Mouse (Mus musculus): ENCODE data around the gene Shisa5.
A peak's percentile ranks its signal among the peaks of the same experiment; 100 is the strongest.

Shisa5 gene

DNA sequence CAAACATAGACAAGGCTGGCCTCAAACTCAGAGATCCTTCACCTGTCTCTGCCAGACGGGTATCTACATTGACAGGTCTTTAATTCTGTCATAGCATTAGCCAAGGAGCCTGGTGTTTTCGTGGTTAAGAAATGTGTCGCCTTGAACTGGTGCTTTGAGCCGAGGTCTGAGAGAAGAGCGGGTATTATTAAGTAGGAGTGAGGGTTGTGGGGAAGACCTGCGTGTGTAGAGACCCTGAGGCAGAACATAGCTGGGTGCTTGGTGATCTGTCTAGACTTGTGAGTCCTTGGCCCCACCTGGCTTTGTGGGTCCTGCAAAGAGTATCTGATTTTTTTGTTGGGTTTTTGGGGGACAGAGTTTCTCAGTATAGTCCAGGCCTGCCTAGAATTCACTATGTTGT lies 15.5 kb downstream of the Shisa5 start:
- DNase-seq (ENCODE audit: low read depth, low spot score): peak; percentile 32

DNA sequence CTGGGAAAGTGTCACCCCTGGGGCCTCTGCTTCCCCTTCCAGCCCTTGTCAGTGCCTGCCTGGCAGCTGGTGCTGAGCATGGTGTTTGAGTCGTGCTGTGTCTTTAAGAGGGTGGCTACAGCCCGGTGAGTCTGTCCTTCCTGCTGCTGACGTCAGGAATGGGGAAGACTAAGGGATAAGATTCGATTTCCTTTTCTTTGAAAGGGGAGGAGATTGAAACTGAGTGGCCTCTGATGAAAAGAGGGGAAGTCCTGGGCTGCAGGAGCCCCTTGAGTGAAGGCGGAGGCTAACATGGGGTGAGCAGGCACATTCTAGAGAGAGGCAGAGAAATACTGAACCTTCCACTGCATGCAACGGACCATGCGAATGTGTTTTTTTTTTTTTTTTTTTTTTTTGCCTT lies 16.3 kb downstream of the Shisa5 start:
- DNase-seq (ENCODE audit: low read depth, low spot score): peak; percentile 90

DNA sequence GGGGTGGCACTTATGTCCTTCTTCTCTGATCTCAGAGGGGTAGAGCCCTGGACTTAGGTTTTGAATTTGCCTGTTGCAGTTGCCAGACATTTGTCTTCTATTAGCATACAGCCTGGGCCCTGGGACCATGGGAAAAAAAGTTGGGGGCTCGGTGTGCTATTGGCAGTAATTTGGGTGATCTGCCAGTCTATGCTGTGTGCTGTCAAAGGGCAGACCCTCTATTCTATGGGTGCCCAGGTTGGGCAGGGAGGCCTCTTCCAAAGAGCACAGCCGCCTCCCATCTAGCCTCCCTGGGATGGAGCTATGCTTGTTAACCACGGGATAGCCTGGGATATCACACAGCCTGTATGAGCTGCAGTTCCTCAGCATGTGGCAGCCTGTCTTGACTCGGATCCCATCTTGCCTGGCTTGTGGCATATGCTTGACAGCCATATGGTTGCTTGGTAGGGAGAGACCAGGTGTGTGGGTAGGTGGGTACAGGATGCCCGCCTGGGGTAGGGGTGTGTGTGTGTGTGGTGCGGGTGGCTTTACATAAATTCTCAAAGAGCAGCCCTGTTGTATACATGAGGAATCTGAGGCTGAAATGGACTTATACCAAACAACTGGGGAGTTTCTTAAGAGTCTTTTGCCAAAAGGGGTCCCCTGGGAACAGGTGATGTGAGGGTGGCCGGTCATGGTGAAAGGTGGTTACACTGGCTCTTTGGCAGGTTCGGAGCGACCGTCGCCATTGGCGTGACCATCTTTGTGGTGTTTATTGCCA lies 17.1 kb downstream of the Shisa5 start:
- peak; percentile 37 for DNase-seq (ENCODE audit: low read depth, low spot score)

DNA sequence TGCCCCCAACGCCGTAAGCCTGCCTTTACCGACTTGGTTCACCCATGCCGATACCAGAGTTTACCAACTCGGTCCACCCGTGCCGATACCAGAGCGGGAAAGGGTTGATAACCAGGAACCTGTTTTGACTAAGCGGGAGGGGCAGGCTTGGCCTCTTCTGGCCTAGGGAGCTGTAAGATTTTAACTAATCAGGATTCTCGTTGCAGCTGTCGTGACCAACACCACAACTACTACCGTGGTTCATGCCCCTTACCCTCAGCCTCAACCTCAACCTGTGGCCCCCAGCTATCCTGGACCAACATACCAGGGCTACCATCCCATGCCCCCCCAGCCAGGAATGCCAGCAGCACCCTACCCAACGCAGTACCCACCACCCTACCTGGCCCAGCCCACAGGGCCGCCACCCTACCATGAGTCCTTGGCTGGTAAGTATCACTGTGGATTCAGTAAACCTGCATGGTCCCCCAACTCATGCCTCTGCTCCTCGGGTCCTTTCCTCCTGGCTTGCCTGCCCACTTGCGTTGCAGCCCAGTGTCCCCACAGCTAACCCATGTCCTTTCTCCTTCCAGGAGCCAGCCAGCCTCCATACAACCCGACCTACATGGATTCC lies 17.8 kb downstream of the Shisa5 start:
- peak; percentile 30 for DNase-seq (ENCODE audit: low read depth, low spot score)

DNA sequence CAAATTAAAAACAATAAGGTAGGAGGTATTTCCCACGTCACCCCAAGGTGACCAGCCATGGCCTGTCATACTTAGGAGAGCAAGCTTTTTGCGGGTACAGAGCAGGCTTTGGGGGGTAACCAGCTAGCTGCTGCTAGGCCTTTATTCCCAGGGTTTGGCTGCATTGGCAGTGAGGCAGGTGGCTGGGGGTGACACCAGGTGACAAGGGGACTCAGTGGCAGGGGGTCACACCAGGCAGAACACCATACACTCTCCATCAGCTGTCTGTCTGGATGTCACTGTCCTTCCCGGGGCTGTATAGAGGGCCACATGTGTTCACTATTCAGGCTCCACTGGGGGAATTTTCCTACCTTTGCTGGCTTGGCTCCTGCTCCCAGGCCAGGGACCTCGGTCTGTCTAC lies 18.6 kb downstream of the Shisa5 start:
- DNase-seq (ENCODE audit: low read depth, low spot score): no peak

DNA sequence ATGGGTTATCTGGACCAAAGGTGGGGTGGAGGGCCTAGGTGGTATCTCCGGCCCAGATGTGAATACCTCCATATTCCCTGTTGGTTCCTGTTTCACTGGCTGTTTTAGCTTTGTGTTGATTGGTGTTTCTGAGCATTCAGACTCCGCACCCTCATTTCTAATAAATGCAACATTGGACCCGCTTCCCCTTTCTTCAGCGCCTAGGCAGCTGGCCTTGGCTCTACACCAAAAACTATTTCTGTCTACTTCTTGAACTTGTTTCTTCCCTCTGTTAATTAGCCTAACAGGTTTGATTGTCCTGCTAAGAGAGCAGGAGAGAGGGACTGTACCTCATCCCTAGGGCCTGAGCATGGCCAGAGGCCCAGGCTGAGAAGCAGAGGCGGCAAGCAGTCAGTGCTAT lies 19.2 kb downstream of the Shisa5 start:
- DNase-seq (ENCODE audit: low read depth, low spot score): no peak

DNA sequence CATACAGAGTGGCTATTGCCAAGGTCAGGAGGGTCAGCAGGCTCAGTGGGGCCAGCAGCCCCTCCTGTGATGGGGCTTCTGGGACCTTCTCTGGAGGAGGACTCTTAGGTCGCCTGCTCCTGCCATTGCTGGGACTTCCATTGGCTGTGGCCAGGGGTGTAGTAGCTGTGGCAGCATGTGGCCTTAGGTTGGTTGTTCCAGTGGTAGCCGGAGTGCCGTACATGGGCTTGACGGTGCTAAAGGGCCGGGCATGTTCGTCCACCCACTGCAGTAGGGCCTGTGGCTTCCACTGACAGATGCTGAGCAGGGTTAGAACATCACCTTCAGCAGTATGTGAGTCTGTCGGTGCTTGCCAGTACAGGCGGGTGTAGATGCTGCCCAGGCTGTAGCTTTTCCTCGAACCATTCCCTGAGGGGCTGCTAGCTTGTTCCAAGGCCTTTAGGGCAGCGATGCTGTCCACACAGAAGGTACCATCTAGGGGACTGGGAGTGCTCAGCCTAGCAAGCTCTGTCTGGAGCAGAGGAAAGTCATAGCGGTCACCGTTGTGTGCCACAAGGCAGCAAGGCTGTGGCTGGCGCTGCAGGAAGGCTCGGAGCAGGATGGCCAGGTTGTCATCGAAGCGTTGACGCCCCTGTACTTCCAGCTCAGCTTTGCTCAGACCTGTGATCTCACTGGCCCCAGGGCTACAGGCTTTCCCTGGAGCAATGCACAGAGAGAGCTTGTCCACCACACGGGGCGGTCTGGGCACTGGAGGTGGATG lies 19.8 kb downstream of the Shisa5 start:
- DNase-seq (ENCODE audit: low read depth, low spot score): peak; percentile 67

DNA sequence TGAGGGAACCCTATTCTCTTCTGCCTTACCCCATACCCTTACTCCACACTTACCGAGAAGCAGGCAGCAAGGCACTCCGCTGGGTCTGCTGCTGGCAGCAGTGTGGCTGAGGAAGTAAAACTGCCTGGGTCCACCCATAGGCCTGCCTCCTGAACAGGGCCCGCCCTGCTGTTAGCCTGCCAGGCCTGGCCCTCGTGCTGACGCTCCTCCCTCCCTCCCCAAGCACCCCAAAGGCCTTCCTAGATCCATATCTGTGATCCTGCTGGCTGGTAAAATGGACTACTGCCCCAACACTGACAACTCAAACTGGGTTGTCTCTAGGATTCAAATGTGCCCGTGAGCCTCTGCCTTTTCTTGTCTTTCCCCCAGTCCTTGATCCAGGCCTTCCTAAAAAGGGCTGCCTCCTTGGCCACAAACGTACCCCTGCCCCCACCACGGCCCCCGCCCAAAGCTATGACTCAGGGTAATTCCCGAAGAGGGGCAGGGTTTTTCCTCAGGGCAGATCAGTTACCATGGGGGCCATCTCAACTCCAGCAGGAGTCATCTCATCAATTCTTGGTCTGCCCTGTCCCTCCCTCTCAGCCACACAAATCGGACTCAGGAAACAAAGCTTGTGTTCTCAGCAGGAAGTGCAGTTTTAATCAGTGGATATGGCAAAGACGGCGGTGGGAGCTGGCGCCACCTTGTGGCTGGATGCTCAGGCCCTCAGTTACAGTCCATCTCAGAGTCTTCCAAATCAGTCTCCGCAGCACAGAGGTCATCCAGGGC lies 21.0 kb downstream of the Shisa5 start, which contains the start of gene Trex1:
Trex1 (minus strand) TSS at position 599 of the 768 bp plus-strand sequence.
- peak; percentile 93 for DNase-seq (ENCODE audit: low read depth, low spot score)

DNA sequence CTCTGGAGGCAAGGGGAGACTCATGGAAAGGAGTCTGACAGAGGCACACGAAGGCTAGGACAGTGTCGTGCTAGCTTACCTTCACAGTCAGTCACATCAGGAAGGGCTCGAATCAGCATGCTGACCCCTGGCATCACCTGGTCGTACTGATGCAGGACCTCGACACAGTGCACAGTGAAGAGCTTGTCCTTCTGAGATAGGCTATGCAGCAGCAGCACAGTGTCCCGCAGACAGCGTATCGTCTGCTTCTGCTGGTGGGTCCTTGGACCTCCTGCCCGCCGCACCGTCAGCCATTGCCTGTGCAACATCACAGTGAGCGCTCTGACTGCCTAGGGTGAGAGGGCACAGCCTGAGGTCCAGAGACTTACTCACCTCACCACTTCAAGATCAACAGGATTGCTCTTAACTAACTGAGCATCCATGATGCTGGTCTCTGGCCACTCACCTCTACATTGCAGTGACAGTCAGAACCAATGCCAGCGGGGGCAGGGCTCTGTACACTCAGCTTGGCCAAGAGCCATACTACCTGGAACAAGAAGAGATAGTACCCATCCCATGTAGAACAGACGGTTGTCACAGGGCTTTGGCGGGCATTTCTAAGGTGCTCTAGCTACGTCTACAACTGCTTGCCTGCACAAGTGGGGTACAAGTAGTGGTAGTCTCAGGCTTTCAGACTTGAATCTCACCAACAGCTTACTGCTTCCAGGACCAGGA lies 22.0 kb downstream of the Shisa5 start:
- DNase-seq (ENCODE audit: low read depth, low spot score): peak; percentile 33

DNA sequence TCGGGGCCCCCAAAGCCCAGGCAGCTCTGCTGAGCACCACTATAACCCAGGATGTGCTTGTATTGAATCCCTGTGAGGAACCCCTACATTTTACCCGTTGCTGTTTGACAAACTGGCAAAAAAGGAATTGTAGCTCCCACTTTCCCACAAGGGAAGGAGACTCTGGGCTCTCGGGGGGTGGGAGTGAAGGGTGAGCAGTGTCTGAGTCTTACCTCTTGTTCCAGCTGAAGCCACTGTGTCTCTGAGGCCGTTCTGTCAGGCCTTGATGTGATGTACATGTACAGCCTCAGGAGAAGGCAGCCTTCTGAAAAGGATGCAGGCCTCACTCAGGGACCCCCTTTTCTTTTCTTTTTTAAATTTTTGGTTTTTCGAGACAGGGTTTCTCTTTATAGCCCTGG lies 22.5 kb downstream of the Shisa5 start:
- DNase-seq (ENCODE audit: low read depth, low spot score): no peak

DNA sequence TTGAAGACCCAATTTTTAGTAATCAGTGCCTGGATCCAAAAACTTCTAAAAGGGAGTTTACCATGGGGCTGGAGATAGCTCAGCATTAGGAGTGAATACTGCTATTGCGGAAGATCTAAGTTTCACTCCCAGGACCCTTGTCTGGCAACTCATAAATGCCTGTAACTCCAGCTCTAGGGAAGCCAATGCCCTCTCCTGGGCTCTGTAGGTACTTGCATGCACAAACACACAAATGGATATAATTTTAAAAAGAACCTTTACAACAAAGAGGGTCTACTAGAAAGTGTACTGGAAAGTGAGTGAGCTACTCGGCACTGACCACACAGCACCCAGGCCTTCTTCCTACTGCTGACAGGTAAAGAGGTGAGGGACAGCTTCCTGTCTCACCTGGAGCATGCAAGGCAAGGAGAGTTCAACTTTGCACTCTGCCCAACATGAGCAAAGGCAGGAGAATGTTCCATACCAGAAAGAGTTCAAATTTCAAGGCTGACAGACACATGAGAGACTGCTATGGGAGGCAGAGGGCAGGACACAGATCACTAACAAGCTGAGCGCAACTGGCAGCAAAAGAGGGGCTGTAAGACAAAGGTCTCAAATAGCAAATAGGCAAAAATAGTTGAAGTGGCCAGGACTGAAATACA lies 29.9 kb downstream of the Shisa5 start:
- DNase-seq (ENCODE audit: low read depth, low spot score): no peak

DNA sequence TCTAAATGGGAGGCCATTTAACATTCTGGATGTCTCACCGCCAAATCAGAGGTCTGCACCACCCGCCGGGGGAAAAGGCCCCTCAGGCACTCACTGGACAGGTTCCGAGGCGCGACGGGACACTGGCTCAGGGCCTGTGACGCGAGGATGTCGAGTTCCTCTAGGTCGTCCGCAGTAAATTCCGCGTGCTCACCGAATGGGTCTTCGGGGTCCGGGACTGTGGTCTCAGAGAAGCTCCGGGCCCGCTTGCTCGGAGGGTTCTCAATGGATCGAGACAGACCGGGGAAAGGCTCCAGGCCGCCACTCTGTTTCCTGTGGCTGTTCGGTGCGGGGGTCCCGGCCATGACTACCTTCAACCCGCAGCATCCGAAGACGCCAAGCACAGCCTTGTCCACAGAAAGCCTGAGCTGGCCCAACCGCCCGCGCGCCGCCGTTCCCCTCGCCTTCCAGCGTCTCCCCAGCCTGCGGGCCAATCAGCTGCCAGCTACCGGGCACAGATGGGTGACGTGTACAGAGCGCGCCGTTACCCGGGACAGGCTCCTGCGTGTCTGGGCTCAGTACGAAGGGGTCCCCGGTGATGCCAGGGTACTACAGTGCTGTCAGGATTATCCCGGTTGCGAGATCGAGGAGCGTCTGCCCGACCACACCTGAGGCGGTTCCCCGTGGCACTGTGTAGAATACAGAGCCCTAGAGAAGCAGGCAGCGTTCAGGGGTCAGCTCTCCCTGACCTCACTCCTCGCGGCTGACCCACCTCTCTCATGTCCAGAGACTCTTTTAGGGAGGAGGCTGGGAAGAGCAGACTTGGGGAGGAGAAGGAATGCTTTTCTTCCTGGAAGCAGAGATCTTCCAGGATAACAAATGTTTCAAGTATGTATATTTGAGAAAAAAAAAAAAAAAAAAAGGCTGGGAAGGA lies 35.6 kb downstream of the Shisa5 start, which contains the start of gene Atrip:
Atrip (minus strand) TSS at position 464 of the 913 bp plus-strand sequence.
- DNase-seq (ENCODE audit: low read depth, low spot score): peak; percentile 90

DNA sequence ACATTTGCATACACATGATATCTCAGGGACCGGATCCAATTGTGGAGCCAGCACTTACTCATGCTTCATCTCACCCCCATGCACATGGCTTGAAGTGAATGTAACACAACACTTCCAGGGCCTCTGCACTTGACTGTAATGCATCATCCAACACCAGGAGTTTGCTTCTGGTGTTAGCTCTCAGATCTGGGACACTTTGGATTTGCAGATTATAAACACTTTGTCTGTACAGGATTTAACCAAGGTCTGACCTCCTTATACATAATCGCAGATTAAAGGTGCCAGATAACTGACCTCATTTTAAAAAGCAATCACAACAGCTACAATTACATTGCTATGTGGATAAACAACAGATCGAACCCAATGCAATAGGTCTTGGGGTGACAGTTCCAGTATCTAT lies 42.2 kb downstream of the Shisa5 start:
- no peak for DNase-seq (ENCODE audit: low read depth, low spot score)

DNA sequence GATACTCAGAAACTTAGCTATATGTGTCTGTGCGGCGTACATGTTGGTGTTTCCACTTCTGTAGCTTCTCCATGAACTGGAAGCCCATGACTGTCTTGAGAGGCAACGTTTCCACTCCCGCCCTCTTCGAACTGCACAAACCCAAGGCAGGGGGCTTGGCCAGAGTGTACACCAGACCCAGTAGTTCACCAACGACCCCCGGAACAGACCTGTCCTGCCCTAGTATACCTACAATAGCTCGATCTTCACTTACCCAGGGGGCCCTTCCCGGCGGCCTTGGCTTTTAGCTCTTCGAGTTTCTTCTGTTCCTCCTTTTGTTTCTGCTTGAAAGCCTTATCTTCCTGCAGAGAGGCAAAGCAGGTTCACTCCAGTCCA lies 43.4 kb downstream of the Shisa5 start:
- peak; percentile 19 for DNase-seq (ENCODE audit: low read depth, low spot score)

DNA sequence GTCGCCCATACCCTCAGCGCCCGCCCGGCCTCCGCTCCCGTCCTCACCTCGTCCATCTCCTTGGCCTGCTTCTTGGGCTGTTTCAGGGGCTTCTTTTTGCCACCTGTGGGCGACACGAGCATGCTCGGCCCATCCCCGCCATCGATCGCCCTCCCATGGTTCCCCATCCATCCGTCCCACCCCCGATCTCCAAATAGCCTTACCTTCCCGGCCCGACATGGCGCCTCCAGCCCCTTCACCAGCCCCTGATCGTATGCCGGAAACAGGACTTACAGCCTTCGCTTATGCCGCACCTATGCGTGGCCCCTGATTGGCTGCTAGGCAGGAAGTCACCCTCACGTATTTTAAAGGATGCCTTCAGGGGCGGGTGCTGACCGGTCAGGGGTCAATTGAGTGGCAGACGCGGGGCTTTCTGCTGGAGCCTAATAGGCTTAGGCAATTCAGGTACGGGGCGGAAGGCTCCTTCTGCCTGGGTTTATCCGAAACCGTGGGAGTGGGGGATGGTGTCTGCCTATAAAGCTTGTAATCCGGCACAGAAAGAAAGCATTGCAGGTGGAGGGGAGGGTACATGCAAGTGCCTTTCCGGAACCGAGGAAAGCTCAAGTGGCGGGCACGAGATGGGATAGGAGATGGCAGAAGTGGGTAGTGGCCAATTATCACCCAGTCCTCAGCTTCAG lies 43.9 kb downstream of the Shisa5 start, which contains the start of the genes Ccdc51 and Tma7:
Ccdc51 (plus strand) TSS at position 370 of the 677 bp plus-strand sequence.
Tma7 (minus strand) TSS at position 464 of the 677 bp plus-strand sequence.
- DNase-seq (ENCODE audit: low read depth, low spot score): peak; percentile 91

DNA sequence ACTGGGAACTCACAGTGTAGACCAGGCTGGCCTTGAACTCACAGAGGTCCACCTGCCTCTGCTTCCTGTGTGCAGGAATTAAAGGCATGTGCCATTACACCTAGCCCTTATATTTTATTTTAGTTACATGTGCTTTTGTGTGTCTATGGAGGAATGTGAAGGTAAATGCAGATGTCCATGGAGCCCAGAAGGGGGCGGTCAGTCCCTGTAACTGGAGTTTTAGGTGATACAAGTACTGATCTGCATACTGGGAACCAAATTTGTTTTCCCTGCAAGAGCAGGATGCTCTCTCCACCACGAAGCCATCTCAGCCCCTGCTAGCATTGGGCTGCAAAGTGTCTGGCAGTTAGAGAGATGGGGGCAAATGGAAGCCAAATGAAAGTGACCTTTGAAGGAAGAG lies 46.6 kb downstream of the Shisa5 start:
- DNase-seq (ENCODE audit: low read depth, low spot score): peak; percentile 49

DNA sequence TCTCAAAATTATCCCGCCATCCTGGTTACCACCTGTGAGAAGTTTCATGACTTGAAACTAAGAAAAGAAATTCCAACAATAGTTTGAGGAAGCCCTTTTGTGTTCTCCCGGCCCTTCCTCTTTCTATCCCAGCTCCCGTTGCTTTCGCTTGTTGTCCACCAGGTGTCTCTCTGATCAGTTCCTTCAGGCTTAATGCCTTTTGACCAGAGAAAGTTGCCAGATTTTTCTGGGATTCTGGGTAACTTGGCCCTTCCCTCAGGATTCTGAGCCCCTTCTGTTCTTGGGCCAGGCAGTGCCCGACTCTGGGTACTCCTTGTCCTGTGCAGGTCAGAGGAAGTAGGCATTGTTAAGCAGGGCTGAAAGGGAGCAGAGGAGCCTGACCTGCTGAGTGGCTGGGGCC lies 49.6 kb downstream of the Shisa5 start:
- DNase-seq (ENCODE audit: low read depth, low spot score): no peak

DNA sequence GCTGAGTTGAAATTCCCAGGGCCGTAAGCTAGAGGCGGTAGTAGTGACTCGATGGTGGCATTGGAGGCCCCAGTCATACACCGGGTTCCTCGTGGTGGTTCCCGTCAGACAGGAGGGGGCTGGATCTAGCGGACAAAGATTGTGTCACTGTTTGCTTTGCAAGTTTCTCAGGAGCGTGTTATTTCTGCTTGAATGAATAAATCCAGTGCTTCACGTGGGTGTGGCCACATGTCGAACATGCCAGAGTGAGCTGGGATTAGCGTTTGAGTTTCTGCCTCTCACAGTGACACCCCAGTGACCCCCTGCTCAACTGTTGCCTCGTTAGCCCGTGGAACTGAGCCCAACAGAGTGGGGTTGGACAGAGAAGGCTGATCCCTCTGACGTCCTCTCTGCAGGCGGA lies 52.1 kb downstream of the Shisa5 start:
- DNase-seq (ENCODE audit: low read depth, low spot score): no peak

DNA sequence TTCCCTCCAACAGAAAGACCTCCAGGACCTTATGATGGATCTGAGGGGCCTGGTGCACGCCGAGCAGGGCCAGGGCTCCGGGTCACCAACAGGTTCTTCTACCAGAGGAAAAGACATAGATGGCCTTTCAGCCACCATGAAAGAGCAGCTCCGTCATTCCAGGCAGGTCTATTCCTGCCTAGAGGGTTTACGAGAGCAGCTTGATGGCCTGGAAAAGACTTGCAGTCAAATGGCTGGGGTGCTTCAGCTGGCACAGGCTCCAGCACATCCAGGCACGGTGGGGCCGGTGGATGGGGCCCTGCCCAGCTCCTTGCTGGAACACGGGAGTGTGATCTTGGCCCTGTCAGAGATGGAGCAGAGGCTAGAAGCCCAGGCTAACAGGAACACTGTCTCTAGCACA lies 53.4 kb downstream of the Shisa5 start:
- no peak for DNase-seq (ENCODE audit: low read depth, low spot score)

All from CD4-positive helper T cell, adult 2 months (primary cell).